Mouse (Mus musculus): Measurements from ENCODE around the gene Eomes.
A peak's percentile ranks its signal among the peaks of the same experiment; 100 is the strongest.

GRCm38 (mm10) chr9:118494106-118494505, 16.1 kb downstream of the Eomes start:
- TF ChIP-seq CTCF (IDR thresholded peaks at IDR 0.05; ENCODE audit: borderline replicate concordance, extremely low read depth, insufficient read depth, insufficient read length) (peak; percentile 38; the same call in 1 of the 2 replicates), POLR2A (IDR thresholded peaks at IDR 0.05; ENCODE audit: borderline replicate concordance, extremely low read depth, insufficient read depth, insufficient read length, poor library complexity, severe bottlenecking) (no peak)
